Mouse (Mus musculus) cerebellum, adult 2 months (tissue): ENCODE measurements around the gene Ntm. TPM values are rescaled to one million over a fixed set of nuclear protein-coding genes. Genes with fewer than 3 reads are reported as not detected.

Experiments
- DNase-seq, 2 experiments: peaks; one replicate each; pipeline ENCODE4 v3.0.0; 2021
- H3K27ac ChIP-seq: fragments of 200-500 bp; 2 replicates; pipeline ENCODE4 v1.5.1; 2012; ENCODE audit warnings: low read length, control low read depth, inconsistent platforms; ENCODE audit not compliant: insufficient read depth
- H3K27me3 ChIP-seq: fragments of 200-500 bp; 2 replicates; pipeline ENCODE4 v1.6.1; 2012; ENCODE audit warnings: inconsistent platforms, mild to moderate bottlenecking, low read length, moderate library complexity; ENCODE audit not compliant: control insufficient read depth, insufficient read depth
- H3K4me1 ChIP-seq: fragments of 200-500 bp; 2 replicates; pipeline ENCODE4 v1.6.1; 2011; ENCODE audit warnings: low read length; ENCODE audit not compliant: control insufficient read depth, insufficient read depth
- H3K4me3 ChIP-seq: fragments of 200-500 bp; replicated peaks from 2 replicates; pipeline ENCODE3; 2011; ENCODE audit warnings: mild to moderate bottlenecking, low read depth, low read length, control low read depth; ENCODE audit not compliant: insufficient read depth
- CTCF ChIP-seq: fragments of 200-500 bp; IDR thresholded peaks from 2 replicates; pipeline ENCODE4 v1.5.1; 2011; ENCODE audit warnings: low read depth, mild to moderate bottlenecking, control low read depth, low read length, moderate library complexity, borderline replicate concordance; ENCODE audit not compliant: insufficient read depth
- POLR2A ChIP-seq: fragments of 200-500 bp; IDR thresholded peaks from 2 replicates; pipeline ENCODE4 v1.6.1; 2011; ENCODE audit warnings: low read length, control low read depth, borderline replicate concordance; ENCODE audit not compliant: insufficient read depth
- WGBS: fragments of 180-500 bp; shearing (Covaris S2); methylation state at CpG from one replicate; pipeline ENCODE4 v1.1.7; 2018; 5-methylcytosine and 5-hydroxymethylcytosine counted together
- polyA plus RNA-seq: library from polyadenylated mRNA; depleted of rRNA; stranded (reverse); fragments of >200 nt; gene quantifications from 2 replicates; pipeline ENCODE4 v1.2.3, GENCODE M21; 2012

The Ntm gene
- polyA plus RNA-seq, 1 experiment: 193 TPM

GRCm38 (mm10) chr9:29406046-29406445 lies 556.9 kb downstream of the Ntm start:
- 94% methylated on average over 1 of the region's 1 CpGs for WGBS
- Histone ChIP-seq H3K27ac (peak overlapping the region; percentile 34; the same call in 1 of the 2 replicates), H3K27me3 (no peaks in the 10 kb centered on the region), H3K4me1 (peaks cover 21% of the 10 kb centered on the region), H3K4me3 (no peak overlapping the region)
- peak in 1 of 2 experiments; percentile 17 for DNase-seq
- TF ChIP-seq POLR2A (no peak), CTCF (no peak)

DNA sequence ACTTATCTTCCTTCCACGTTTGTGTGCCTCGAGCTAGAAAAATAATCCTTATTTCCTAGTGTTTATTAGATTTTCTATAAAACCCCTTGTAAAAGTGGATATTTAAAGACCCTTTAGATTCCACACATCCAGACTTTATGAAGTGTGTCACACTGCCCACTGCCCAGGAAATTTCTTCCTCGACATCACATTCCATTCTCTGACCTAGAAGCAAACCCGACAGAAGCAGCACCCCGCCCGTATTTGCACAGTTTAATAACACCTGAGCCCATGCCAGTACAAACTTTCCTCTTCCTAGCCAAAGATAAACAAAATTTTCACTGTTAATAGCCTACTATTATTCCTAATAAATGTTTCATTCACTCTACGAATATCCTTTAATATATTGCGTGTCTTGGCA lies 562.8 kb downstream of the Ntm start:
- Histone ChIP-seq H3K27me3 (no peaks in the 10 kb centered on the region), H3K4me3 (no peak overlapping the region), H3K4me1 (peaks cover 34% of the 10 kb centered on the region), H3K27ac (no peak overlapping the region)
- TF ChIP-seq CTCF (no peak), POLR2A (no peak)
- DNase-seq: no peak
- WGBS: 53% methylated on average over 8 of the region's 8 CpGs

- TF ChIP-seq POLR2A (no peak), CTCF (no peak)
- H3K27ac ChIP-seq: no peak overlapping the region
- no peak for DNase-seq
Observed at GRCm38 (mm10) chr9:29396101-29396500, 566.8 kb downstream of the Ntm start.

DNA sequence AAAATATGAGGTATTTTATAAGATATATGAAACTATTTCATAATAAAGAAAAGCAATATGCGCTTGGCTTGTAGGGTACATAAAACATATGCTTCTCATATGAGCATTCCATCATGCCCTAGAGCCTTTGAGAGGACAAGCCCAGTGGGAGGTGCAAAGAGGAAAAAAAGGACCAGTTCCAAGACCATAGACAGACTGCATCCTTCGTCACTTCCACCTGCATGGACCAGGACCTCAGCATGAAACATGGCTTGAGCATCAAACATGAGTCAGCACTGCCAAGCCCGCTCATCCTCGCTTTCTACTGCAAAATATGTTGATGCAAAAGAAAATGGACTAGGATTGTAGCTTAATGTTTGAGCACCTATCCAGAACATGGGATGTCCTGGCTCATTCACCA lies 569.8 kb downstream of the Ntm start:
- TF ChIP-seq POLR2A: no peak
- no peak for TF ChIP-seq CTCF
- H3K4me3 ChIP-seq: no peak overlapping the region
- WGBS: 26% methylated on average over 4 of the region's 4 CpGs

More at GRCm38 (mm10) chr9:29396101-29396500, 566.8 kb downstream of the Ntm start:
- WGBS: 75% methylated on average over 5 of the region's 5 CpGs
- Histone ChIP-seq H3K4me3 (no peak overlapping the region), H3K27me3 (no peaks in the 10 kb centered on the region), H3K4me1 (peaks cover 42% of the 10 kb centered on the region)

GRCm38 (mm10) chr9:29390796-29391517 lies 572.0 kb downstream of the Ntm start:
- DNase-seq: peak; percentile 89 to 94
- peaks cover 57% of the 10 kb centered on the region for H3K4me1 ChIP-seq

More for the DNA sequence above, 569.8 kb downstream of the Ntm start:
- Histone ChIP-seq H3K27me3 (no peaks in the 10 kb centered on the region), H3K4me1 (peaks cover 50% of the 10 kb centered on the region), H3K27ac (0 out of 2 replicates have a peak overlapping the region, but pooled peaks have one; percentile 1)
- peak; percentile 72 to 91 for DNase-seq

DNA sequence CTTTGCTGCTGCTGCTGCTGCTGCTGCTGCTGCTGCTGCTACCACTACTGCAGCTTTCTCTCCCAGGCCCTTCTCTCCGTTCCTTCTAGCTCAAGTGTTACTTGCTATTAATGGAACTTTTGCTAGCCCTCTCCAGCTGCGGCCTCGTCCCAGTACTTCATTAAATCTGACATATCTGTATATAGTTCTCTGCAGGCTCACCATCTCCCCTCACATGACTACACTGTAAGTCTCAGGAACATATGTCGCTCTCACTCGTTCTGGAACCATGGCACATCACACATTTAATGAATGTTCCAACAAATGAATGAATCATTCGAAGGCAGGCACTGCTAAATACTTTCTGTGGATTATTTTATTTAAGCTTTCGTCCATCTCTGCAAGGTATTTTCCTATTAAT lies 573.7 kb downstream of the Ntm start:
- Histone ChIP-seq H3K4me1 (peaks cover 65% of the 10 kb centered on the region), H3K27ac (no peak overlapping the region), H3K27me3 (no peaks in the 10 kb centered on the region), H3K4me3 (no peak overlapping the region)
- TF ChIP-seq CTCF (no peak), POLR2A (no peak)
- WGBS: 53% methylated on average over 7 of the region's 7 CpGs
- DNase-seq: peak in 1 of 2 experiments; percentile 24

More at GRCm38 (mm10) chr9:29390796-29391517, 572.0 kb downstream of the Ntm start:
- WGBS: 10% methylated on average over 11 of the region's 11 CpGs
- no peak overlapping the region for H3K4me3 ChIP-seq
- H3K27ac ChIP-seq: peak overlapping the region; percentile 78
- TF ChIP-seq CTCF (no peak), POLR2A (no peak)
- H3K27me3 ChIP-seq: no peaks in the 10 kb centered on the region

- 5% methylated on average over 4 of the region's 4 CpGs for WGBS
- Histone ChIP-seq H3K4me3 (no peak overlapping the region), H3K27ac (no peak overlapping the region), H3K4me1 (peaks cover 67% of the 10 kb centered on the region), H3K27me3 (no peaks in the 10 kb centered on the region)
- TF ChIP-seq POLR2A (no peak), CTCF (no peak)
- DNase-seq: peak; percentile 62 to 71
Observed at GRCm38 (mm10) chr9:29387136-29387535, 575.8 kb downstream of the Ntm start.
